Mouse (Mus musculus) liver, embryonic 16.5 days (tissue): ENCODE data around the gene Dad1. TPM values are rescaled to one million over a fixed set of nuclear protein-coding genes. Genes with fewer than 3 reads are reported as not detected.

Experiments
- ATAC-seq: fragments of 200-750 bp; cut with Nextera tagmentation; 2 replicates; pipeline ENCODE4 v1.8.0; 2017; ENCODE audit warnings: low read depth, mild to moderate bottlenecking, moderate number of reproducible peaks, moderate library complexity
- H3K27ac ChIP-seq: fragments of 300-500 bp; sonication (generic); 2 replicates; pipeline ENCODE4 v1.5.1; 2014; ENCODE audit warnings: mild to moderate bottlenecking, low read length
- H3K27me3 ChIP-seq: fragments of 300-500 bp; sonication (generic); 2 replicates; pipeline ENCODE4 v1.6.1; 2014; ENCODE audit warnings: low read depth, low read length, mixed read lengths; ENCODE audit not compliant: control insufficient read depth, insufficient read depth
- H3K36me3 ChIP-seq: fragments of 300-500 bp; sonication (generic); 2 replicates; pipeline ENCODE4 v1.6.1; 2014; ENCODE audit warnings: mild to moderate bottlenecking; ENCODE audit not compliant: control insufficient read depth, insufficient read depth
- H3K4me1 ChIP-seq: fragments of 300-500 bp; sonication (generic); 2 replicates; pipeline ENCODE4 v1.6.1; 2014; ENCODE audit warnings: low read depth, low read length, mixed read lengths; ENCODE audit not compliant: control insufficient read depth
- H3K4me2 ChIP-seq: fragments of 300-500 bp; sonication (generic); 2 replicates; pipeline ENCODE4 v1.6.1; 2014; ENCODE audit warnings: low read depth, low read length, mixed read lengths
- H3K4me3 ChIP-seq: fragments of 300-500 bp; sonication (generic); 2 replicates; pipeline ENCODE4 v1.5.1; 2014; ENCODE audit warnings: low read depth, mild to moderate bottlenecking, low read length
- H3K9ac ChIP-seq: fragments of 300-500 bp; sonication (generic); 2 replicates; pipeline ENCODE4 v1.6.1; 2014; ENCODE audit warnings: low read depth, low read length
- H3K9me3 ChIP-seq: fragments of 300-500 bp; sonication (generic); replicated peaks from 2 replicates; pipeline ENCODE4 v1.6.1; 2016; ENCODE audit warnings: low read length; ENCODE audit not compliant: control insufficient read depth
- WGBS: fragments of 180-500 bp; shearing (Covaris S2); extraction: QIAGEN DNeasy Blood & Tissue Kit; methylation state at CpG from one replicate; pipeline ENCODE4 v1.1.7; 2014; ENCODE audit not compliant: insufficient replicate concordance; 5-methylcytosine and 5-hydroxymethylcytosine counted together
- polyA plus RNA-seq: library from polyadenylated mRNA; unstranded; fragments of >200 nt; fragmentation: Nextera tagmentation; extraction: Ambion mirVana; gene quantifications from 2 replicates; pipeline ENCODE4 v1.2.1, GENCODE M21; 2015

Dad1 gene
- 205 and 226 TPM in 2 replicates for polyA plus RNA-seq

- Histone ChIP-seq H3K4me1 (peaks cover 47% of the 10 kb centered on the region), H3K4me2 (peak within 1 kb of the TSS; percentile 75), H3K9me3 (no peaks in the 10 kb centered on the region), H3K27me3 (no peaks in the 10 kb centered on the region), H3K36me3 (no peaks in the 10 kb centered on the region), H3K27ac (peak within 1 kb of the TSS; percentile 96), H3K9ac (peak within 1 kb of the TSS; percentile 83), H3K4me3 (peak within 1 kb of the TSS; percentile 80)
- WGBS: under 1% methylated on average over 39 of the region's 39 CpGs
- peak; percentile 99 for ATAC-seq
These were observed at the start of gene Dad1, which contains the start of gene Abhd4 for GRCm38 (mm10) chr14:54253741-54254291. Dad1 (minus strand) TSS chr14:54254104. Abhd4 (plus strand) TSS chr14:54254188.

GRCm38 (mm10) chr14:54300676-54301075 is 46.8 kb upstream of the Dad1 start:
- Histone ChIP-seq H3K4me1 (no peaks in the 10 kb centered on the region), H3K4me2 (no peak overlapping the region), H3K36me3 (no peaks in the 10 kb centered on the region), H3K27me3 (no peaks in the 10 kb centered on the region), H3K9ac (no peak overlapping the region), H3K27ac (no peak overlapping the region), H3K9me3 (no peaks in the 10 kb centered on the region), H3K4me3 (no peak overlapping the region)
- no peak for ATAC-seq
- WGBS: 58% methylated on average over 3 of the region's 3 CpGs

- WGBS: 59% methylated on average over 5 of the region's 5 CpGs
These were observed 46.2 kb upstream of the Dad1 start for GRCm38 (mm10) chr14:54300136-54300535.

GRCm38 (mm10) chr14:54284839-54285238 is 30.9 kb upstream of the Dad1 start, which contains the start of gene Olfr49:
Olfr49 (minus strand) TSS chr14:54284939.
- Histone ChIP-seq H3K4me2 (no peak within 1 kb of the TSS), H3K4me1 (no peaks in the 10 kb centered on the region), H3K9me3 (no peaks in the 10 kb centered on the region), H3K4me3 (no peak within 1 kb of the TSS), H3K9ac (no peak within 1 kb of the TSS), H3K27ac (no peak within 1 kb of the TSS), H3K27me3 (no peaks in the 10 kb centered on the region), H3K36me3 (no peaks in the 10 kb centered on the region)
- ATAC-seq: no peak
- WGBS: 43% methylated on average over 1 of the region's 1 CpGs

More at GRCm38 (mm10) chr14:54300136-54300535, 46.2 kb upstream of the Dad1 start:
- H3K36me3 ChIP-seq: no peaks in the 10 kb centered on the region
- H3K4me2 ChIP-seq: no peak overlapping the region
- H3K4me1 ChIP-seq: no peaks in the 10 kb centered on the region
- ATAC-seq: no peak
- H3K9me3 ChIP-seq: no peaks in the 10 kb centered on the region
- H3K9ac ChIP-seq: no peak overlapping the region
- H3K27ac ChIP-seq: no peak overlapping the region
- no peaks in the 10 kb centered on the region for H3K27me3 ChIP-seq
- H3K4me3 ChIP-seq: no peak overlapping the region

GRCm38 (mm10) chr14:54276446-54276845 is 22.5 kb upstream of the Dad1 start:
- WGBS: 56% methylated on average over 2 of the region's 2 CpGs

GRCm38 (mm10) chr14:54272696-54273095 is 18.8 kb upstream of the Dad1 start:
- ATAC-seq: no peak
- H3K4me1 ChIP-seq: no peaks in the 10 kb centered on the region
- H3K9me3 ChIP-seq: no peaks in the 10 kb centered on the region
- no peak overlapping the region for H3K4me2 ChIP-seq
- H3K4me3 ChIP-seq: no peak overlapping the region
- no peaks in the 10 kb centered on the region for H3K27me3 ChIP-seq
- H3K27ac ChIP-seq: no peak overlapping the region
- WGBS: 68% methylated on average over 3 of the region's 3 CpGs
- H3K9ac ChIP-seq: no peak overlapping the region
- no peaks in the 10 kb centered on the region for H3K36me3 ChIP-seq

More at GRCm38 (mm10) chr14:54276446-54276845, 22.5 kb upstream of the Dad1 start:
- no peak overlapping the region for H3K4me2 ChIP-seq
- no peak for ATAC-seq
- H3K9me3 ChIP-seq: no peaks in the 10 kb centered on the region
- H3K4me1 ChIP-seq: no peaks in the 10 kb centered on the region
- no peaks in the 10 kb centered on the region for H3K36me3 ChIP-seq
- H3K27ac ChIP-seq: no peak overlapping the region
- H3K9ac ChIP-seq: no peak overlapping the region
- H3K4me3 ChIP-seq: no peak overlapping the region
- H3K27me3 ChIP-seq: no peaks in the 10 kb centered on the region

GRCm38 (mm10) chr14:54271976-54272606 is 18.2 kb upstream of the Dad1 start:
- H3K4me3 ChIP-seq: no peak overlapping the region
- H3K9me3 ChIP-seq: no peaks in the 10 kb centered on the region
- WGBS: 62% methylated on average over 3 of the region's 3 CpGs

GRCm38 (mm10) chr14:54270413-54270812 is 16.5 kb upstream of the Dad1 start:
- WGBS: 71% methylated on average over 3 of the region's 3 CpGs
- Histone ChIP-seq H3K27me3 (no peaks in the 10 kb centered on the region), H3K9me3 (no peaks in the 10 kb centered on the region), H3K36me3 (no peaks in the 10 kb centered on the region), H3K27ac (no peak overlapping the region), H3K4me2 (no peak overlapping the region), H3K4me3 (no peak overlapping the region), H3K4me1 (no peaks in the 10 kb centered on the region), H3K9ac (no peak overlapping the region)
- ATAC-seq: no peak

More at GRCm38 (mm10) chr14:54271976-54272606, 18.2 kb upstream of the Dad1 start:
- no peak for ATAC-seq
- H3K4me1 ChIP-seq: no peaks in the 10 kb centered on the region
- no peak overlapping the region for H3K27ac ChIP-seq
- no peaks in the 10 kb centered on the region for H3K27me3 ChIP-seq
- H3K4me2 ChIP-seq: no peak overlapping the region
- no peak overlapping the region for H3K9ac ChIP-seq
- H3K36me3 ChIP-seq: no peaks in the 10 kb centered on the region

GRCm38 (mm10) chr14:54269566-54269965 is 15.7 kb upstream of the Dad1 start:
- Histone ChIP-seq H3K27me3 (no peaks in the 10 kb centered on the region), H3K27ac (no peak overlapping the region), H3K4me3 (no peak overlapping the region), H3K4me1 (no peaks in the 10 kb centered on the region), H3K4me2 (no peak overlapping the region), H3K9me3 (no peaks in the 10 kb centered on the region), H3K9ac (no peak overlapping the region), H3K36me3 (no peaks in the 10 kb centered on the region)
- WGBS: 70% methylated on average over 3 of the region's 3 CpGs
- ATAC-seq: no peak
